Mouse (Mus musculus): Measurements from ENCODE around the gene Patl2. TPM values are rescaled to one million over a fixed set of nuclear protein-coding genes. Genes with fewer than 3 reads are reported as not detected.

Gene Patl2
- total and polyA plus RNA-seq, 2 experiments from 2014 or later, result not detected

DNA sequence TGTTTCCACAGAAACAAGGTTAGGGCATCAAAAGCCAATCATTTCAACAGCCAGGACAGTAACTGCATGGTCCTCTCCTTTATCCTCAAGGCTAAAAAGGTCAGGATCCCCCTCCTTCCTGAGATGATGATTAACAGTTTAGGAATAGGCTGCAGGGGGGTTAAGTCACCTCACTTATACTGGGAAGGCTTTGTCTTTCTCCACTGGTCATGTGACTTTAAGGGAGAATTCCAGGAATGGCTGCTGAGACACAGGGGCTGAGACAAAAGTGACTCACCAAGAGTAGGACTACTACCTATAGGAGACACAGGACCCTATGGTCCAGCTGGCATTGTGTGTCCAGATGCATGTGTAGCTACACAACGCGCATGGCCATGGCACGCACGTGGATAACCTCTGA lies 58.4 kb downstream of the Patl2 start:
- no peaks in the 10 kb centered on the region for H3K27me3 ChIP-seq (ENCODE audit: insufficient read depth, low read length)
- 94% methylated on average over 4 of the region's 4 CpGs for WGBS
- TF ChIP-seq CTCF (IDR thresholded peaks at IDR 0.05; ENCODE audit: low read depth), result no peak
- no peak overlapping the region for H3K27ac ChIP-seq (ENCODE audit: low read depth, low read length)
- DNase-seq (no peak), ATAC-seq (no peak)
- H3K4me1 ChIP-seq (ENCODE audit: insufficient read depth), result no peaks in the 10 kb centered on the region
- no peak overlapping the region for H3K4me2 ChIP-seq (ENCODE audit: low read depth)
- no peaks in the 10 kb centered on the region for H3K36me3 ChIP-seq (ENCODE audit: insufficient read depth)
- no peak overlapping the region for H3K4me3 ChIP-seq (ENCODE audit: low read depth, low read length)
- H3K9me3 ChIP-seq (ENCODE audit: low read length), result no peaks in the 10 kb centered on the region
- no peak overlapping the region for H3K9ac ChIP-seq

DNA sequence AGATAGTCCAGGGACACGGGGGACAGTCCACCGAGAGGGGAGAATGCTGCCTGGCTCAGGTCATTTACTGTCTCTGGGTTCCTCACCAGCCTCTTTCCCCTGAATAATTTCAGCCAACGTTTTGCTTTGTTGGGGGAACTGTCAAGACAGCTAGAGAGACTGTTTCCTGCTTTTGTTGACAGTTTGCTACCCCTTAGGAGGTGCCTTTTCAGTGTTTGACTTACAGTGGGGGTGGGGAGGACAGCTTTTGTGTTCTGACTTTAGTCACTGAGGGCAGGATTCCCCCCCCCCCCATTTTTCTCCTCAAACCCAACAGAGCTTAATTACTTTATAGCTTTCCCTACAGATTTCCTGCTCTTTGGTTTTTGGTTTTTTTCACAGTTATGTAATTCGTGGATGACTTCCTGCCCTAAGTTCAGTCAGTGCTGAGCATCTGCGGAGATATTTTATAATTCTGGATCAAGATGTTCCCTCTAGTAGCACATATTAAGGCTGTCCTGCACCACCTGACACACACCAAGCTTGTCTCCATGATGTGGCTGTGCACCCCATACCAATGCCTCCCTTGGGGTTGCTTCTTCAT lies 59.1 kb downstream of the Patl2 start:
- TF ChIP-seq CTCF (IDR thresholded peaks at IDR 0.05; ENCODE audit: low read depth), result no peak
- no peak overlapping the region for H3K9ac ChIP-seq
- no peaks in the 10 kb centered on the region for H3K27me3 ChIP-seq (ENCODE audit: insufficient read depth, low read length)
- ATAC-seq, result no peak
- WGBS, result 45% methylated on average over 5 of the region's 5 CpGs
- no peaks in the 10 kb centered on the region for H3K36me3 ChIP-seq (ENCODE audit: insufficient read depth)
- no peaks in the 10 kb centered on the region for H3K4me1 ChIP-seq (ENCODE audit: insufficient read depth)
- no peak overlapping the region for H3K4me3 ChIP-seq (ENCODE audit: low read depth, low read length)
- H3K27ac ChIP-seq (ENCODE audit: low read depth, low read length), result no peak overlapping the region
- H3K9me3 ChIP-seq (ENCODE audit: low read length), result no peaks in the 10 kb centered on the region
- no peak for DNase-seq
- no peak overlapping the region for H3K4me2 ChIP-seq (ENCODE audit: low read depth)

DNA sequence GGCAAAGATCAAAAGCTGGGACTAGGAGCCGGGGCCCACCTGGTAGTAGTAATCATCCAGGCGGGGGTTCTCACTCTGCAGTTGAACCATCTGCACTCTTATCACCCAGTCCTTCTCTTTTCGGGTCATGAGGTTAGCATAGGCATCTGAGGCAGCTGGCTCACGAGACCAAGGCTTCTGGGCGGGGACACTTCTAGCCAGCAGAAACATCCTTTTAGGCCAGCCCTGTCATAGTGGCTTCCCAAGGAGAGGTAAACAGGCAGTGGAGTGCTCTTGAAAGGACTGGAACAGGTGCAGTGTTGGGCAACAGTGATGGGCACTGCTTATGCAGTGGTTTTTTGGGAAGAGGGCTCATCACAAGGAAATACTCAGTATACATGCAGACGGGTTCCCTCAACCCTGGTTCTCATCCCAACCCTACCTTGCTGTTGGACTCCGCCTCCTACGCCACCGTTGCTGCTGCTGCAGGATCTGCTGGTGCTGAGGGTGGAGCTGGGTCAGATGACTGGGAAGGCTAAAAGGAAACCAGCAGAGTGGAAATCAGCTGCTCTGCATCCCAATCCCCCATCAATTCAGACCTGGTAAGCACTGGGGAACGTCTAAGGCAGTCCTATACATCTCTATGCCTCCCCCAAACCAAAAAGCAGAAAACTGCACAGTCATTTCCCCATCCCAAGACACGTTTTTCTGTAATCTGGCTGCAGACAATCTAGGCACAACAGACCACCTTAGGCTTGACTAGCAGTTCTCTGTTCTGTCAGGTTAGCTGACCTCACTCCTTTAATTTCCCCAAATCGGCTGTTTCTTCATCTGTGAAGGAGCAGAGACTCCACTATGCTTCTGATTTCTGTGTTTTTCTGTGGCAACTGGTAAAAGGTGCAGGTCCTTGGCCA lies 60.1 kb downstream of the Patl2 start:
- Histone ChIP-seq H3K4me2 (ENCODE audit: low read depth) (no peak overlapping the region), H3K36me3 (ENCODE audit: insufficient read depth) (no peaks in the 10 kb centered on the region), H3K4me3 (ENCODE audit: low read depth, low read length) (no peak overlapping the region), H3K27ac (ENCODE audit: low read depth, low read length) (no peak overlapping the region), H3K27me3 (ENCODE audit: insufficient read depth, low read length) (no peaks in the 10 kb centered on the region), H3K9ac (no peak overlapping the region), H3K4me1 (ENCODE audit: insufficient read depth) (no peaks in the 10 kb centered on the region), H3K9me3 (ENCODE audit: low read length) (no peaks in the 10 kb centered on the region)
- ATAC-seq, result no peak
- TF ChIP-seq CTCF (IDR thresholded peaks at IDR 0.05; ENCODE audit: low read depth), result no peak
- 57% methylated on average over 12 of the region's 12 CpGs for WGBS
- DNase-seq, result no peak

- WGBS, result 1% methylated on average over 47 of the region's 47 CpGs
- peak within 1 kb of the TSS; percentile 94 for H3K27ac ChIP-seq (ENCODE audit: low read depth, low read length)
- DNase-seq (peak; percentile 98), ATAC-seq (peak; percentile 99)
- no peaks in the 10 kb centered on the region for H3K27me3 ChIP-seq (ENCODE audit: insufficient read depth, low read length)
- peak within 1 kb of the TSS; percentile 96 for H3K9ac ChIP-seq
- peaks cover 11% of the 10 kb centered on the region for H3K36me3 ChIP-seq (ENCODE audit: insufficient read depth)
- H3K9me3 ChIP-seq (ENCODE audit: low read length), result no peaks in the 10 kb centered on the region
- peak; percentile 43 for TF ChIP-seq CTCF (IDR thresholded peaks at IDR 0.05; ENCODE audit: low read depth)
- H3K4me2 ChIP-seq (ENCODE audit: low read depth), result peak within 1 kb of the TSS; percentile 68
- peaks cover 7% of the 10 kb centered on the region for H3K4me1 ChIP-seq (ENCODE audit: insufficient read depth)
- H3K4me3 ChIP-seq (ENCODE audit: low read depth, low read length), result peak within 1 kb of the TSS; percentile 82
These were observed 67.7 kb downstream of the Patl2 start, which contains the start of gene Spg11 for GRCm38 (mm10) chr2:122117961-122118958. Spg11 (minus strand) TSS chr2:122118386.

- 90% methylated on average over 2 of the region's 2 CpGs for WGBS
- H3K9me3 ChIP-seq (ENCODE audit: low read length), result no peaks in the 10 kb centered on the region
These were observed 69.1 kb downstream of the Patl2 start for GRCm38 (mm10) chr2:122116888-122117287.

DNA sequence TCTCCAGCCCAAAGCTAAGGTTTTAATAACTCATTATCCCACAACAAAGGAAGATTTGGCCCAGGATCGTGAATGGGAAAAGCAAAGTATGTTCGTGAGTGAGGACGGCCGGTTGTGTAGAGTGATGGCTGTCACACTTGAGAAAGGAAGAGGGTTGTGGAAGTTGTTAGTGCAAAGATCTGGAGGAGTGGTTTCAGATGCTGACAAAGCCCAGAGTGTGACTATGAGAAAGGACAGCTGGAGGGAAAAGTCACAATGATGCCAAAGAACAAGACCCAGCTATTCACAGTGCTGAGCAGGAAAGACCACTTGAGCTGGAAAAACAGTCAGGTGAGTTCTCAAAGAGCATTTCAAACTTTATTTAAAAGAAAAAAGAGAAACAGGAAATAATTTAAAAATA lies 76.3 kb downstream of the Patl2 start:
- H3K4me3 ChIP-seq (ENCODE audit: low read depth, low read length), result no peak overlapping the region
- H3K36me3 ChIP-seq (ENCODE audit: insufficient read depth), result peaks cover 56% of the 10 kb centered on the region
- H3K27me3 ChIP-seq (ENCODE audit: insufficient read depth, low read length), result no peaks in the 10 kb centered on the region
- no peak for TF ChIP-seq CTCF (IDR thresholded peaks at IDR 0.05; ENCODE audit: low read depth)
- DNase-seq (no peak), ATAC-seq (no peak)
- H3K9me3 ChIP-seq (ENCODE audit: low read length), result no peaks in the 10 kb centered on the region
- H3K4me2 ChIP-seq (ENCODE audit: low read depth), result no peak overlapping the region
- WGBS, result 72% methylated on average over 4 of the region's 4 CpGs
- no peaks in the 10 kb centered on the region for H3K4me1 ChIP-seq (ENCODE audit: insufficient read depth)
- H3K9ac ChIP-seq, result no peak overlapping the region
- no peak overlapping the region for H3K27ac ChIP-seq (ENCODE audit: low read depth, low read length)

More at GRCm38 (mm10) chr2:122116888-122117287, 69.1 kb downstream of the Patl2 start:
- Histone ChIP-seq H3K4me1 (ENCODE audit: insufficient read depth) (peaks cover 7% of the 10 kb centered on the region), H3K27me3 (ENCODE audit: insufficient read depth, low read length) (no peaks in the 10 kb centered on the region), H3K9ac (no peak overlapping the region), H3K36me3 (ENCODE audit: insufficient read depth) (peaks cover 16% of the 10 kb centered on the region), H3K4me2 (ENCODE audit: low read depth) (peak overlapping the region; percentile 68; the same call in 1 of the 2 replicates), H3K27ac (ENCODE audit: low read depth, low read length) (no peak overlapping the region), H3K4me3 (ENCODE audit: low read depth, low read length) (no peak overlapping the region)
- ATAC-seq (no peak), DNase-seq (no peak)
- TF ChIP-seq CTCF (IDR thresholded peaks at IDR 0.05; ENCODE audit: low read depth), result no peak

All from forebrain, postnatal 0 days (tissue).